Mouse (Mus musculus): Measurements from ENCODE around the gene Olfr12. TPM values are rescaled to one million over a fixed set of nuclear protein-coding genes. Genes with fewer than 3 reads are reported as not detected.

Olfr12 gene
- polyA plus RNA-seq, 1 experiment from 2014 or later = not detected

- Histone ChIP-seq H3K9me3 (ENCODE audit: control insufficient read depth, low read length) (no peaks in the 10 kb centered on the region), H3K27ac (ENCODE audit: low read length) (no peak overlapping the region), H3K9ac (ENCODE audit: low read depth, low read length) (no peak overlapping the region), H3K4me1 (ENCODE audit: control insufficient read depth, insufficient read depth, low read length) (no peaks in the 10 kb centered on the region), H3K4me3 (ENCODE audit: low read length) (no peak overlapping the region), H3K4me2 (ENCODE audit: low read depth, low read length) (no peak overlapping the region), H3K36me3 (ENCODE audit: control insufficient read depth, insufficient read depth, low read length) (no peaks in the 10 kb centered on the region), H3K27me3 (replicated peaks; ENCODE audit: control insufficient read depth, insufficient read depth, low read length) (no peaks in the 10 kb centered on the region)
- no peak for ATAC-seq
- WGBS = 77% methylated on average over 6 of the region's 6 CpGs
Observed at GRCm38 (mm10) chr1:92667106-92667505, 49.5 kb downstream of the Olfr12 start.

DNA sequence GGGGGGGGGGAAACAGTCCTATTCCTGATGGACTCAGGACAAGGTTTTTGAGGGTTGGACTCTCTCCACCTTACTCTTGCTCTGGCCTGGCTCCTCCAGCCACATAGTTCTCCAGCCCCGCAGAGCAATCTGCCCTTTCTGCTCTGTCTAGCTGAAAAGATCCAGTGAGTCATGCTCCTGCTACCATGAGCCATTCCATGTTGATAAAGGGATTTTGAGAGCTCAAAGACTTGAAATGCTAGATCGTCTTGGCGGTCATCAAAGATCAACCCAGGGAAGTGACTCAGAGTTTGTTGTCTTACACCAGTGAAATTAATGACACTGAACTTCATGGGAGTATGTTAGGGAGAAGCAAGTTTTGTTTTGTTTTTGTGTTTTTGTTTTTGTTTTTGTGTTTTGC is 51.8 kb downstream of the Olfr12 start:
- Histone ChIP-seq H3K9me3 (ENCODE audit: control insufficient read depth, low read length) (no peaks in the 10 kb centered on the region), H3K9ac (ENCODE audit: low read depth, low read length) (no peak overlapping the region), H3K4me1 (ENCODE audit: control insufficient read depth, insufficient read depth, low read length) (no peaks in the 10 kb centered on the region), H3K27ac (ENCODE audit: low read length) (no peak overlapping the region), H3K4me2 (ENCODE audit: low read depth, low read length) (no peak overlapping the region), H3K27me3 (replicated peaks; ENCODE audit: control insufficient read depth, insufficient read depth, low read length) (no peaks in the 10 kb centered on the region), H3K36me3 (ENCODE audit: control insufficient read depth, insufficient read depth, low read length) (no peaks in the 10 kb centered on the region), H3K4me3 (ENCODE audit: low read length) (no peak overlapping the region)
- no peak for ATAC-seq
- WGBS = 86% methylated on average over 3 of the region's 3 CpGs

DNA sequence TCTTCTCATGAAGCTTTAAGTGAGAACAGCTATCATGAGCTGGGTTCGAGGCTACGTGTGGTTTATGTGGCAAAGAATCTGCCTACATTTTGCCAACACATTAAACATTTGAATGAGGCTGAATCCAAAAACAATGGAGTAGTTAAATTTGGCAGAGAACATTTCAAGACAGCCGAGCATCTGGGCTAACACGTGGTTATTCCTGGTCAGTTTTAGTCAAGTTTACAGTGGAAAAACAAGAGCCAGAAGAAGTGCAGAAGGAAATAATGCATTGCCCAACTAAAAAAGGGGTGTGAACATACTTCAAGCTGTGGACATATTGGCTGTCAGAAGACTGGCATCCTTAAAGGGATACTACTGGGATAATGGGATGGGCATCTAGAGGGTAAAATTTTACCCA is 53.7 kb downstream of the Olfr12 start:
- Histone ChIP-seq H3K27me3 (replicated peaks; ENCODE audit: control insufficient read depth, insufficient read depth, low read length) (no peaks in the 10 kb centered on the region), H3K4me1 (ENCODE audit: control insufficient read depth, insufficient read depth, low read length) (no peaks in the 10 kb centered on the region), H3K4me2 (ENCODE audit: low read depth, low read length) (no peak overlapping the region), H3K4me3 (ENCODE audit: low read length) (no peak overlapping the region), H3K9ac (ENCODE audit: low read depth, low read length) (no peak overlapping the region), H3K9me3 (ENCODE audit: control insufficient read depth, low read length) (no peaks in the 10 kb centered on the region), H3K36me3 (ENCODE audit: control insufficient read depth, insufficient read depth, low read length) (no peaks in the 10 kb centered on the region), H3K27ac (ENCODE audit: low read length) (no peak overlapping the region)
- no peak for ATAC-seq
- WGBS = 81% methylated on average over 4 of the region's 4 CpGs

Other genes with a start within 250 kb of the Olfr12 start
- gene Ndufa10, start 143.9 kb upstream of the Olfr12 start, polyA plus RNA-seq (2015; fragmentation: Nextera tagmentation; extraction: Ambion mirVana) = 400 and 411 TPM in 2 replicates
- not detected in 2 replicates for gene Olfr1416, start 132.7 kb upstream of the Olfr12 start, polyA plus RNA-seq (2015; fragmentation: Nextera tagmentation; extraction: Ambion mirVana)
- gene Olfr1415, start 121.7 kb upstream of the Olfr12 start, polyA plus RNA-seq (2015; fragmentation: Nextera tagmentation; extraction: Ambion mirVana) = not detected in 2 replicates
- gene Olfr1414, start 99.1 kb upstream of the Olfr12 start, polyA plus RNA-seq (2015; fragmentation: Nextera tagmentation; extraction: Ambion mirVana) = not detected in 2 replicates
- not detected in 2 replicates for gene Olfr1413, start 46.5 kb upstream of the Olfr12 start, polyA plus RNA-seq (2015; fragmentation: Nextera tagmentation; extraction: Ambion mirVana)
- not detected in 2 replicates for gene Olfr1412, start 32.0 kb upstream of the Olfr12 start, polyA plus RNA-seq (2015; fragmentation: Nextera tagmentation; extraction: Ambion mirVana)
- not detected in 2 replicates for gene Olfr1411, start 23.4 kb upstream of the Olfr12 start, polyA plus RNA-seq (2015; fragmentation: Nextera tagmentation; extraction: Ambion mirVana)
- gene Olfr1410, start 12.0 kb upstream of the Olfr12 start, polyA plus RNA-seq (2015; fragmentation: Nextera tagmentation; extraction: Ambion mirVana) = not detected in 2 replicates
- 371 and 387 TPM in 2 replicates for gene Cops9, start 24.2 kb downstream of the Olfr12 start, polyA plus RNA-seq (2015; fragmentation: Nextera tagmentation; extraction: Ambion mirVana)
- gene Otos, start 31.1 kb downstream of the Olfr12 start, polyA plus RNA-seq (2015; fragmentation: Nextera tagmentation; extraction: Ambion mirVana) = 0.31 TPM in 1 of 2 replicates, not detected in the other
- gene Gpc1, start 213.9 kb downstream of the Olfr12 start, polyA plus RNA-seq (2015; fragmentation: Nextera tagmentation; extraction: Ambion mirVana) = 24.9 and 25.0 TPM in 2 replicates